Mouse (Mus musculus) olfactory bulb, adult 2 months (tissue): Measurements from ENCODE around the gene Gm4846.

Experiments used
- CTCF ChIP-seq: fragments of 200-500 bp; IDR thresholded peaks from 2 replicates; pipeline ENCODE4 v1.5.1; 2012; ENCODE audit warnings: low read depth, mild to moderate bottlenecking, low read length, moderate library complexity; ENCODE audit not compliant: insufficient read depth
- POLR2A ChIP-seq: fragments of 200-500 bp; IDR thresholded peaks from 2 replicates; pipeline ENCODE4 v1.6.1; 2012; ENCODE audit warnings: mild to moderate bottlenecking, low read depth, low read length, moderate library complexity; ENCODE audit not compliant: insufficient read depth

DNA sequence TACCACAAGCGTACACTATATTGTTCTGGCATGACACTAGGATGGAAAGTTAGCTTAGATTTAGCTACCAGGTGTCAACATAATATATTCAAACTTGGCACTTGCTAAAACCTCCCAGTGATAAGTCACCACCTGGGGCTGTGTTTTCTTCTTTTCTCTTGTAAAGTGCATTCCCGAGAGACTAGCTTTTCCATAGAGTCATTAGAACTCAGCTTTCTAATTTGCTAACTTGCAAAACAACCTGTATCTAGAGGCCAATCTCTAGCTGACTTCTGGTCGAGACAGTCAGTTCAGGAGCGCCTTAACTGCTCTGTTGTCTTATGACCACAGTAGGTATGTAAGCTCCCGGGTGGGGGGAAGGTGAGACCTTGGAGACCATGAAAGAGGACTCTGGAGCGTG is 58.0 kb downstream of the Gm4846 start:
- TF ChIP-seq CTCF = no peak
- TF ChIP-seq POLR2A = no peak
